Mouse (Mus musculus) urinary bladder, postnatal 10 days (tissue): ENCODE data around the gene Cenpb.

Source experiments
- DNase-seq: peaks from one replicate; pipeline ENCODE4 v3.0.0; 2022; ENCODE audit warnings: low spot score

Cenpb gene

DNA sequence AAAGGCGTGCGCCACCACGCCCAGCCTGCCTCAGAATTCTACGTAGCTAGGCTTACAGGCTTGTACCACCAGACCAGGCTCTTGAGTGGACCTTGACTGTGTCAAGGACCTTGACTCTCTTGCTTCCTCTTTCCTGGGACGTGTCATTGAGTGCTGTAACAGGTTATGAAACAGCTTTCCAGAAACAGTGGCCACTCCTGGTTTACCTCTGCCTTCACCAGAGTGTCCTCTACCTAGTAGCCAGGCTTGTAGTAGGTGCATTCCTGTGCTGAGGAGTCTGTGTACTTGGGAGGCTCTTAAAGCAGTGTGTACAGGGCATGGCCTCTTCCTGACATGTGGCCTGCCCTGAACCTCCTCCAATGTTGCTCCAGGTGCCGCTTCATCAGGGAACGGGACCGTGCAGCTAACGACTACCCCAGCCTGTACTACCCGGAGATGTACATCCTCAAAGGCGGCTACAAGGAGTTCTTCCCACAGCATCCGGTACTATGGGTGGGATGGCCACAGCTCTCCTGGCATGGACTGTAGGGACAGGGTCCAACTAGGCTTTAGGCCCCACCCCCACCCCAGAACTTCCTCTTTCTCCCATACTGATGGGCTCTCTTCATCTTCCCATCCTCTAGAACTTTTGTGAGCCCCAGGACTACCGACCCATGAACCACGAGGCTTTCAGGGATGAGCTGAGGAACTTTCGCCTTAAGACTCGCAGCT, 16.9 kb upstream of the Cenpb start:
- no peak for DNase-seq

DNA sequence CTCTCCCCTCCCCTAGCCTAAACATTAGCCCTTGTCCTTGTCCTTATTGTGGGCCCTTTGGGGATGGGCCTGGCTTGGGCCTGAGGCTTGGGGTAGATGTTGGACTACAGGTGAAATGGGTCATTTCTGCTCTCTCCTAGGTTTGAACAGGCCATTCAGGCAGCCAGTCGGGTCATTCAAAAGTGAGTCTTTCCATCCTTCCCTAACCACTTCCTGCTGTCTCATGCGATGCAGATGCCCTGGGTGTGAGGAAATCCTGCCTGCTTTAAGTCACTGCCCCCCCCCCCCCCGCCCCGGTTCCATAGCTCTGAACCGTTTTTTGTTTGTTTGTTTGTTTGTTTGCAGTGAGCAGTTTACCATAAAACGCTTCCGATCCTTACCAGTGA, 11.1 kb upstream of the Cenpb start:
- no peak for DNase-seq

DNA sequence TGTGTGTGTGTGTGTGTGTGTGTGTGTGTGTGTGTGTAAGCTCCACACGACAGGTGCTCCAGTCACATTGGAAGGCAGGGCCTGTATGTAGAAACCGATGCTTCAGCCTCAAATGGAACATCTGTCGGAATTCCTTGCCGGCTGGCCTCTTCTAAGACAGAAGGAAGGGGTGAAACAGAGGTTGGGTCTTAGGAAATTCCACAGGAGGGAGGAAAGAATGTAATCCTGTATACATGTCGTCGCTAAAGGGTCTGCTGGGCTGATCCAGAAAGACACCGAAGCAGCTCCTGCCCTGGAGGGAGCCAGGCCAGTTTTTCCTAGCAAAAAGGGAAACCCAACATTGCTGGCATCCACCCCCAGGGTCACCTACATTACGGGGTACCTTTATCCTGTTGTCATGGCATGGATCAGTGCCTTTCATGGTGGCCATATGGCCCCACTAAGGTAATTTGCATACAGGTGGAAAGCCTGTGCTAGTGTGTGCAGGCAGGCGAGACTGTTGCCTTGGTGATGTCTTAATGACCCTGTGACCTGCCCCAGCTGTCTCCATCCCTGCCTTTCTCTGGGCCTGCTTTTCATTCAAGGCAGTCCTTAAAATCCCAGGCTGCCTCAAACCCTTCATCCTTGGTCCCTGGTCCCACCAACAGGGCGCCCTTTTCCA, 10.6 kb upstream of the Cenpb start:
- no peak for DNase-seq

DNA sequence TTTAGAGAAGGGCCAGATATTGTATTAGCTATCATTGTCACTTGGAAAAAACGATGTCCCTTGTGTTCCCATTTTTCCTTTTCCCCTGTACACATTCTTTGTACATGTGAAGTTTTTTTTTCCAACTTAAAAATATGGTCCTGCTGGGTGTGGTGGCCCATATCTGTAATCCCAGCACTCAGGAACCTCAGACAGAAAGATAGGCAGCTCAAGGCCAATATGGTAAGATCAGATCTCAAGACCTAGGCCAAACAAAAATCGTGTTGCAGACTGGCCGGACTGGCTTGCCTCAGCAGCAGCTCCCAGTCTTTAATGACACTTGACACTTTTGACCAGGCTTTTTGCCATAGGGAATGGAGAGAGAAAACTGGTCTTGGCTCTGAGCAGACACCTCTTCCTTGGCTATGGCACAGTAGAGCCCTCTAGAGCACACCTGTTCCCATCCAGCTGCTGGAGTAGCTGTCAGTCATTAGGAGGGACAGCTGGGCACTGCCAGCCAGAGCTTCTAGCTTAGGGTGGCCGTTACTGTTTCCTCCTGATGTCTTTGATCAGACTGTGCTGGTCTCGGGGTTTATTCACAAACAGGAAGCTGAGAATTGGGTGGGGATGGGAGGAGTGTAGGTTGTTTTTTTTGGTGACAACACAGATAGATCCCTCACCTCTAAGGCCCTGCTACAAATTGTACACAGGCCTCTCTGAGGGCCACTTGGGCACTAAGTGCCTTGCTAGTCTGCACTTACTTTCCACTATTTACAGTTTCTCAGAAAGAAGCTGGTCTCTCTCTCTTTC, 9.8 kb upstream of the Cenpb start:
- DNase-seq, result no peak

DNA sequence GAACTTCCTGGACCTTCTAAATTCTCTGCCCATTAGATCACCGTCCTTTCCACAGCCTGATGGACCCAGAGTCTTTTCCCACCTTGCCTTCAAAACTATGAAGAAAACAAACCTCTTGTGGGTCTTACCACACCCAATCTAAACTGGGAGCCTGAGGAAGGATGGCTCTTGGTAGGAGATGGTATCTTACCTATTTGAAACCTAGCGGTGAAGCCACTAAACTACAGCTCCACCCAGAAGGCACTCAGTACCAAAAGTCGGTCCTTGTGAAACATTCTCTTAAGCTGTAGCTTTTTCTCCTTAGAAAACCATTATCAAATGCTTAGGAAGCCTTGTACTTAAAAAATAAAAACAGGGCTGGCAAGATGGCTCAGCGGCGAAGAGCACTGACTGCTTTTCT, 8.4 kb upstream of the Cenpb start:
- no peak for DNase-seq

DNA sequence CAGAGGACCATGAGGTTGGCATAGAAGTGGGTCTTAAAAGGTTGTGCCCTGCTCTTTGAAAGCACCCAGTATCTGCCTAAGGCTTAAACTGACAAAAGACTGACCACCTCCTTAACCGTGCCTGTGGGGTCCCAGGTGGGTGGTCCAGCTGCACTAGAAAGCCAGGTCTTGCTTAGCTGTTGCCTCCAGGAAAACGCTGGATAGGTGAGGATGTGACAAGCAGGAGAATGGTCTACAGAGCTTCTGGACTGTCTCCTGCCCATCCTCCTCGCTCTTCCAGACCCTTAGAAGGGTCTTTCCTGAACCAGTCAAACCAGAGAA, 7.7 kb upstream of the Cenpb start:
- no peak for DNase-seq

DNA sequence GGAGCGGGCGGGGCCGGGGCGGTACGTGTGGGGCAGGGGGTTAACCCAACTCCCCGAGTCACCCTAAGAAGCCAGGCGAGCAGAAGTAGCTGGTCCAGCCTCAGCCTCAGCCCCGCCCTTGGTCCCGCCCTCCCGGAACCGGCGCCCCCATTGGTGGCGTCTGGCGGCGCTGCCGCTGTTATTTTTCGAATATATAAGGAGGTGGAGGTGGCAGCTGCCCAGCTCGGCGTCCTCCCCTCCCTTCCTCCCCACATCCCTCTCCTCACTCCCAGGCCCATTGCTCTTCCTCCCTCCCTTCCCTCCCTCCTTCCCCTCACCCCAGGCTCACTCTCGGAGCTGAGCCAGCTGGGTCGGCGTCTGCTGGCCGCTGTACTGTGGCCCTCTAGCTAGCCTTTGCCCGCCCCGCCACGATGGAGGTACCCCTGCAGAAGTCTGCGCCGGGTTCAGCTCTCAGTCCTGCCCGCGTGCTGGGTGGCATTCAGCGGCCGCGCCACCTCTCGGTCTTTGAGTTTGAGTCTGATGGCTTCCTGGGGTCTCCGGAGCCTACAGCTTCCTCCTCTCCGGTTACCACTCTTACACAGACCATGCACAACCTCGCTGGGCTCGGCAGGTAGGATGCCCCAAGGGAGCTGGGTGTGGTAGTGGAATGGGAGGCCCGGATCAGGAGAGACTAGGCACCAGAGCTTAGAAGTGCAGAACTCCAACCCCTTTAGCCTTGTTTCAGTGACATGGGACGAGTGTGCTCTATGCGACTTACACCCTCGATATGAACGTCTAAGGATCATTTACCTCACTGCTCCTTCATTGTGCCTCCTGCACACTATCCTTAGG, 7.1 kb upstream of the Cenpb start, which contains the start of the genes Cdc25b and Spef1:
Gene Cdc25b, plus strand, starts transcription at position 179 of the 831 bp plus-strand sequence.
Gene Spef1, minus strand, starts transcription at position 512 of the 831 bp plus-strand sequence.
- DNase-seq, result no peak

DNA sequence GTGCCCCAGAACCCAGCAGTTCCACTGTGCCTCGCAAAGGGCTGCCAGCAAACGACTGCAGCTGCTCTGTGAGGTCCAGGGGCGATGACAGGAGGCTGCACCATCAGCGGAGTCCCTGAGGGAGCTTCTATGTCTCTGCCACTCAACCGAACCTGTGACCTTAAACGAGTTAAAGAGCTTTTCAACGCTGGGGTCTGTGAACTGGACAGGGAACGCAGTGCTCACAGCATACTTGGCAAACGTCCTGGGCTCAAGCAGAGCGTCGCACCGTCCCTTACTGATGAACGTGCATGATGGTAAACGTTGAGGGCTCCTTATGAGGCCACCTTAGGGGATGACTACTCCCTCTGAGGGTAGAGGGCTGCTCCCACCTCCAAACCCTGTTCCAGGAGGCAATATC, 6.5 kb upstream of the Cenpb start:
- DNase-seq, result no peak

DNA sequence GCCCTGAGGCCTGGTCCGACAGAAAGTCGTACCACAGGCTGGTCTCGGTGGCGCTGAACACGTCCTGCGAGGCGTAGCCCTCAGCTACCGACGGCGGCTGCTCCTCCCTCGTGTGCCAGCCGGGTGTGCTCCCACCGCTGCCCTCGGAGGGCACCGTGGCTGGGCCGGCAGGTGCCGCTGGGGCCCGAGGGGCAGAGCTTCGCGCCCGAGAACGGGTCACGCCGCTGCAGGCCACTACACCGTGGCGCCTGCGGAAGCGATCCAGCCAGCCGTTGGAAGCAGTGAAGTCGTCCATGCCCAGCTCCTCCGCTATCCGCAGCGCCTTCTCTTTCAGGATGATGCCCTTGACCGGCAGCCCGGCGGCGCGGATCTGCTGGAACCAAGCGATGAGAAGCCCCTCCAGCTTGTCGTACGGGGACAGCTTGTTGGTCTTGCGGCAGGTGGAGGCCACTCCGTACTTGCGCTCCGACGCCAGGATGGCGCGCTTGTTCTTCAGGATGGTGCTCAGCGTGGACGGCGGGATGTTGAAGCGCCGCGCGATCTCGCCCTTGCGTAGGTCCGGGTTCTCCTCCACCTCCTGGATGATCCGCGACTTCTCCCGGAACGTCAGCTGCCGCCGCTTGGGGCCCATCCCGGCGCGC, 501 bp downstream of the Cenpb start:
- DNase-seq, result no peak

DNA sequence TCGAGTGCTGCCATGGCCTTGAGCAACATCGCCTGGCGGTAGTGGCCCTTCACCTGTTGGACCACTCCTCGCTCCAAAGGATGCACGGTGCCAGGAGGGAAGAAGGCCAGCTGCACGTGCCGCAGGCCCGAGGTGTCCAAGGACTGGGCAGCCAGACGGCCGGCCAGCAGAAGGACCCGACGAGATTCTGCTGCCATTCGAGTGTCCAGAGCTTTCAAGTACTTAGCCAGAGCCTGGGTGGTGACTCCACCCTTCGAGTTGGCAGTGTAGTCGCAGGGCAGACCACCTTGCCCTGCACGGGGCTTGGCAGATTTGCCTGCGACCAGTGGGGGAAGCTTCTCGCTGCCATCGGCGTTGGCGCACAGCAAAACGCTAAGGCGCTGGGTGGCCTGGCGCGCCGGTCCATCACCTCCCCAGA, 1.0 kb downstream of the Cenpb start:
- no peak for DNase-seq

DNA sequence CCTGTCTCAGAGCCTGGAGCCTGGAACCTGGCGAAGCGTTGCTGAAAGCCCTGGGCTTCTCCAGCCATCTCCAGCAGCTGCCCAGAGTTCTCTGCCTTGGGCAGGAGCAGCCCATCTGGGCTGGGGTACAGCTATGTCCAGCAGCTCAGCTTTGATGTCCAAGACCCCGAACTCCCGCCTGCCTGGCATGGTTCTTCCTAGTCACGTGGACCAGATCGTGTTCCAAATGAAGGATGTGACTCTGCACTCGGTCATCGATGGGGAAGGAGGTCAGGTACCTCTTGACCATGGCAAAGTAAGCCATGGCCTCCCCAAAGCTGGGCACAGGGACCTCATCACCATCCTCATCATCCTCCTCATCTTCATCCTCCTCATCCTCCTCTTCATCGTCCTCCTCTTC, 1.9 kb downstream of the Cenpb start:
- DNase-seq, result no peak

DNA sequence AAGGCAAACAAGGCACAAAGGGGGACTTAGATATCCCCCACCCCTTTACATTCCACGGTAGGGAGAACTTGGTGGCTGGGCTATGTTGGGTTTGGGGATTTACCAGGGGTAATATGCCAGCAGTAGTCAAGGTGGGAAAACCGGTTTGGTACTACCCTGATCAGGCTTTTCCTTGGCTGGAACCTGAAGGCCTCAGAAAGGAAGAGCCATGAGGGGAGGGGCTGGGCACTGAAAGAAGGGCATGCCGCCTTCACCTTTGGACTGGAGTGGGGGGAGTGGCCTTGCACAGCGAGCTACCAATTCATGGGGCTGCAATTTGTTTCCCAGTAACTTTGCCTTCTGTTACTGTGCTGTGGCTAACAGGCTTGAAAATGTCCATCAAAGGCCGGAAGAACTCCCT, 3.4 kb downstream of the Cenpb start:
- DNase-seq, result no peak

DNA sequence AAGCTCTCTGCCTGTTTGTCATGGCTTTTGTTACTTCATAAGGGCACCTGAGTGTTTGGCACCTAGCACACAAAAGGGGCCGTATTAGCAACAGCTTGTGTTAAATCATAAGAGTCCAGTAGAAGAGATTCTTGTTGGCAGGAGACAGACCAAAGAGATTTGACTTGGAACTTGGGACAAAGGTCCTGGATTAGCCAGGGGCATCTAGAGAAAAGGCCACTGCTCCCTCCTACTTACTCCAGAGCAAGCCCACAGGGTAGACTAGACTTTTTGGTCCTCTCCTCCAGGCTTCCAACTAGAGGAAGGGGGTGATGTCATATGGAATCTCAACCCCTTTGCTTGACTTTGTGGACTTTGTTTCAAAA, 3.9 kb downstream of the Cenpb start:
- no peak for DNase-seq

DNA sequence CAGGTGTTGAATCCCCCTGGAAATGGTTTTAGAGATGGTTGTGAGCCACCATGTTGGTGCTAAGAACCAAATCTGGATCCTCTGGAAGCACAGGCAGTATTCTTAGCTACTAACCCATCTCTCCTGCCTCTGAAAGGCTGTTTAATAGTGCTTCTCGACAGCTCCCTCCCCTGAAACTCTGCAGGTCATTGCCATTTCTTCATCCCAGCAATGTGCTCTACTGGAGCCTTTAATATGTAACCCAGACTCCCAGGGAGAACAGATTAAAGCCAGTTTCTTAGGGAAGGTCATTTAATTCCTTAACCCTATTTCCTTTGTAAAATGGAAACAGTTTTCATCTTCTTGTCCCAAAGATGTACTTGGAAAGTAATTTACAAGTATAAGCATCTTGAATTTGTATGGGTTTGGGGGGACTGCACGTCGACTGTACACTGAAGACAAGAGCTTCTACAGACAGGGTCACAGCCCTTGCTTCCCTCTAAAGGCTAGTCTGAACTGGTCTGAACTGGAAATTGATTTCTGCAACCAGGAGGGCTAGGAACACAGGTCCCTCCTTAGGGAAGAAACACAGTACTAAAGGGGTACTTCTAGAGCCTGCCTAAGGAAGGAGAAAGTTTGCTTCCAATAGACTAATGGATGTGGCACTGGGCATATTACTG, 4.5 kb downstream of the Cenpb start:
- no peak for DNase-seq

DNA sequence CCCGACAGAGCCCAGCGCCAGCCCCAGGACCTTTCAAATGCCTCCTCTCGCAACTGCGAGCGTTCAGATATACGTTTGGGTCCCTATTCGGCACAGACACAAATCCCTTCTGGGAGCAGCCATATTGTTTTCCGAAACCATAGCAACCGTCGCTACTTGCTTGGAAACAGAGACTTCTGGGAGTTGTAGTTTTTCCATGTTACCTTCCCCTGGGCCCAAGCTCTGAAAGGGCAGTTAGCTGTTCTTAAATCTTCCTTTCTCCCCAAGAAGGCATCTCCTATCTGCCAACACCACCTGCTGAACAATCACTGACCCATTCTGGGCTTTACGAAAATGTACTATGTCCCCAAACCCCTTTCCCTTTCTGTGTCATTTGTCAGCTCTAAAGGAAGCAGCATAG, 5.2 kb downstream of the Cenpb start:
- no peak for DNase-seq

DNA sequence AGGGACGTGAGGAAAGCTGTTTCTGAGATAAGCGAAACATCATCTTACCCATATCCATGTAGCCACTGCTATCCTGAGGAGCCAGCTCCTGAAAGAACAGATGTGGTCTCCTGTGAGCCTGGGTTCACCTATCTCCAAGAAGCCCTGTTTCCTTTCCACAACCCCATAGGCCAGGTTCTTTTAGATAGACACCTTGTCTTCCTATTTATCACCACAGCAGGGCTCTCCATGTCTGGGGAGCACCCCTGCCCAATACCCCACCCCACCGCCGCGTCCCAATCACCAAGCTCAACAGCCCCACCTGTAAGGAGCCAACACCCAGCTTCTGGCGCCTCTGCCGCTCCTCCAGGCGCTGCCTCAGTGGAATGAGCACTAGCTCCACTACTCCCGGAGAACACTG, 7.5 kb downstream of the Cenpb start:
- no peak for DNase-seq

DNA sequence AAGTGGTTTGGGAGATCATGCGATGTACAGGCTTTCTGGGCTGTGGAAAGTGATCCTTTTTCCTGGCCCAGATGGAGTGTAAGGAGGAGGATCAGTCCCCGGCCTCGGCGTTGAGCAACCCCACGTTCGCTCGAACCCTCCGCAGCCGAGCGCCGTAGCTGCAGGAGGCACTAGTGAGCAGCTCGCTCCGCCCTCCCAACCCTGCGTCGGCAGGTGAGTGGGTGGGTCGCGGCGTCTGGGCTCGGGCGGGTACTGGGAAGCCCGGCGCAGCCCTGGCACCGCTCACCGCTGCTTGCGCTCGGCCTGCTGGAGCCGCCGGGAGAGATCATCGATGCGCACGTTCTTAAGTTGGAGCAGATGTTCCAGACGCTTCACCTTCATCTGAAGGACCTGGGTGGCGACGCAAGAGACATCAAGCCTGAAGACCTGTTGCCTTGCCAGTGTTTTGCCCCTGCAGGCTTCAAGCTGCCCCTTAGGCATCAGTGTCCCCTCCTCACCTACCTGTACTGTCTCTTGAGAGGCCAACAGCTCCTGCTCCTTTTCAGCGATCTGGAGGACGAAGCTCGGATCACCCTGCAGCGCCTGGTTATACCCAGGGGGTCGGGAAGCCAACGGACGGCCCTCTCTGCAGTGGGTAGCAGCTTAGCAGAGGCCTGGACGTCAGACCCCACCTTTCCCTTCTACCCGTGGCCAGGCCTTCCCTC, 8.3 kb downstream of the Cenpb start:
- DNase-seq, result no peak

DNA sequence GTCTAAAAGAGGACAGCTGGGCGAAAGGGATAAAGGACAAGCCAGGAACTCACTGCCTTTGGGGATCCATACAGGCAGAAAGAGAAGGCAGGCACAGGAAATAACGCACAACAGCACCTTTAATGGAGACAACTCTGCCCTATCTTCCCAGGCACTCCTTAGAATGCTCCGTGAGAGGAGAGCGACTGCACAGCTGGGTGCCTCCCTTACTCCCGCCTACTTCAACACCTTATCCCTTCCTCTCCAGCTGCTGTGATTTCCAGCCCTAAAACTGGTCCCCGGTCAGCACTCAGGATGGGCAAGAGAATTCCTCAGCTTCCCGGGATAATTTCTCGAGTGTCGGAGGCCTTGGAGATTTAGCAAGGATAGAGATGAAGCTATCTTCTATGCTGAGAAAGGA, 8.9 kb downstream of the Cenpb start:
- no peak for DNase-seq

DNA sequence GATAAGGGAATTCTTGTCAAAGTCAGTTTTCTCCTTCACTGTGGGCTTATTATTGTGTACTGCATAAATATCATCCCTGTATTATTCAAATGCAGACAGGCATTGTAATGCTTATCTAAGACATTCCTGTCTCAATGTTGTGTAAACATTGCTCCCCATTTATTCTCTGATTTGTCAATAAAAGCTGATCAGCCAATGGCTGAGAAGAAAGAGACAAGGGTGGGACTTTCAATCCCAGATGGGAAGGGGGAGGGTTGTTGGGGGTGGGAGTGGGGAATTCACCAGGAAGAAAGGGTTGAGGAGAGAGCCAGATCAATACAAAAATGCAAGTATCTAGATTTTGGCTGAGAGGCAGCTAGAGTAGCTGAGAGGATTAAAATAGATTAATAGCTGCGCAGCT, 11.0 kb downstream of the Cenpb start:
- DNase-seq, result no peak

DNA sequence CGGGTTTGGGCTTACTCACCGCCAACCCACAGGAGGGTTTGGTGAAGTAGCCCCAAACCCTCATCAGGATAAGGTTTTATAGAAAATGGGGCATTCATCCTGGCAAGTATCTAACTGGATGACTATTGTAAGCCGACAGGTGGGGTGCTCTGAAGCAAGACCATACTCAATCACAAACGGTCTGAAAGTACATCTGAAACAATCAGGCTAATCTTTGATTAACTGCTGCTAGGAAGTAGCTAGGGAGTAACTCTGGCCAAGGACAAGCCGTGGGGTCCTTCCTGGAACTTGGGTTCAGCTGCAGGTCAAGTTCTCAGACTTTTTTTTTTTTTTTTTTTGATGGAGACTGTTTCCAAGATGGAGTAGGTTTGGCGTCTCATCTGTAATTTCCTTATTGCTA, 11.9 kb downstream of the Cenpb start:
- no peak for DNase-seq

DNA sequence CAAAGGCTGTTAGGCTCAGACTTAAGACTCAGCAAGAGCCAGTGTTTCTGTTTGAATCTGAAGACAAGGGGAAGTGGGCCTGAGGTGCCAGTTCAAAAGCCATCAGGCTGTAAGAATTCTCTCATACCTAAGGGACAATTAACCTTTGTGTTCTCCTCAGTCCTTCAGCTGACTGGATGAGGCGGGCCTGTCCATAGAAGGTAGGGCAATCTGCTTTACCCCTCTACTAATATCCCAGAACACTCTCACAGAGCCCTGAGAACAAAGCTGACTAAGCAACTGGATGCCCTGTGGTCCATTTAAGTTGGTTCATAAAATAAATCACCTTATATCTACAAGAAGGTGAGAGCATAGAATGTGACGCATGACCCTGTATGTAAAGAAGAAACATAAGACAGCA, 13.7 kb downstream of the Cenpb start:
- no peak for DNase-seq
